Mouse (Mus musculus): ENCODE results near the gene Ptgds. TPM values are rescaled to one million over a fixed set of nuclear protein-coding genes. Genes with fewer than 3 reads are reported as not detected.

Gene Ptgds
- polyA plus RNA-seq, 1 experiment from 2014 or later: 6.1 TPM

DNA sequence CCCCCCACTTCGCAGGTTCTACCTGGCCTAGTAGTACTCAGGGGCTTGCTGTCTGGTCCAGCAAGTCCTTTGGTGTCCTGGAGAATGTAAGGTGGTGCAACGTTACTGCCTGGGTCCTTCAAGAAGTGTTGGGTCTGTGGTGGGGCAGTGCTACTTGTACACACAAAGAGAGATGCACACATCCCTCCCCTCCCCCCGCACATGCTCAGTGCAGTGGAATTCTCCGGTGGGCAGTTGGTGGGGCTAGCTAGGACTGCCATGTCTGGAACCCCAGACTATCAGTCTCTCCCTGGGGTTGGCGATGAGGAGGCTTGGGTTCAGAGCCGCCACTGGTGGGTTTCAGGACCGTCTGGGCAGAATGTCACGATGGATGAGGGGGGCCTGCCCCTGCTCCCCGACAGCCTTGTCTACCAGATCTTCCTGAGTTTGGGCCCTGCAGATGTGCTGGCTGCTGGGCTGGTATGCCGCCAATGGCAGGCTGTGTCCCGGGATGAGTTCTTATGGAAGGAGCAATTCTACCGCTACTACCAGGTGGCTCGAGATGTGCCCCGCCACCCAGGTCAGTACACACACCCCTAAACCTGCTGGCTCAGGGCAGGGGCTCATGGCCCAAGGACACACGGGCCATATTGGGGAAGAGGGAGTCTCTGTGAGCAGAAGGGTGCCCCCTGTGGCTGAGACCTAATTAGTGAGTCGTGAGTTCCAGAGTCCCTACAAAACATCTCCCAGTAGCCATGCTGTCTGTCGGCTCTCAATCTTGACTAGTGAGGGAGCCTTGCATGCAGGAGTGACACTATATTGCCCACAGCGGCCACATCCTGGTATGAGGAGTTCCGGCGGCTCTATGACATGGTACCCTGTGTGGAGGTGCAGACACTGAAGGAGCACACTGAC is 32.0 kb upstream of the Ptgds start, which contains the start of gene C8g:
TSS of gene C8g (minus strand) at position 127 of the 894 bp plus-strand sequence.
- TF ChIP-seq EP300 (IDR thresholded peaks at IDR 0.05) (no peak), CTCF (IDR thresholded peaks at IDR 0.05) (no peak)
- ATAC-seq (no peak), DNase-seq (ENCODE audit: low spot score) (no peak)
- Histone ChIP-seq H3K4me3 (ENCODE audit: low read depth, low read length) (peak within 1 kb of the TSS; percentile 80), H3K4me2 (replicated peaks; ENCODE audit: low read depth, low read length) (peak within 1 kb of the TSS; percentile 85), H3K27me3 (replicated peaks; ENCODE audit: insufficient read depth, low read length) (no peaks in the 10 kb centered on the region), H3K27ac (ENCODE audit: low read length) (peak within 1 kb of the TSS; percentile 70), H3K36me3 (ENCODE audit: insufficient read depth, low read length) (no peaks in the 10 kb centered on the region), H3K4me1 (ENCODE audit: insufficient read depth, low read depth, low read length) (peaks cover 12% of the 10 kb centered on the region; the same call in 1 of the 2 replicates), H3K9ac (replicated peaks; ENCODE audit: low read depth) (peak within 1 kb of the TSS; percentile 98), H3K9me3 (ENCODE audit: low read length) (no peaks in the 10 kb centered on the region)
- WGBS: 70% methylated on average over 20 of the region's 20 CpGs

DNA sequence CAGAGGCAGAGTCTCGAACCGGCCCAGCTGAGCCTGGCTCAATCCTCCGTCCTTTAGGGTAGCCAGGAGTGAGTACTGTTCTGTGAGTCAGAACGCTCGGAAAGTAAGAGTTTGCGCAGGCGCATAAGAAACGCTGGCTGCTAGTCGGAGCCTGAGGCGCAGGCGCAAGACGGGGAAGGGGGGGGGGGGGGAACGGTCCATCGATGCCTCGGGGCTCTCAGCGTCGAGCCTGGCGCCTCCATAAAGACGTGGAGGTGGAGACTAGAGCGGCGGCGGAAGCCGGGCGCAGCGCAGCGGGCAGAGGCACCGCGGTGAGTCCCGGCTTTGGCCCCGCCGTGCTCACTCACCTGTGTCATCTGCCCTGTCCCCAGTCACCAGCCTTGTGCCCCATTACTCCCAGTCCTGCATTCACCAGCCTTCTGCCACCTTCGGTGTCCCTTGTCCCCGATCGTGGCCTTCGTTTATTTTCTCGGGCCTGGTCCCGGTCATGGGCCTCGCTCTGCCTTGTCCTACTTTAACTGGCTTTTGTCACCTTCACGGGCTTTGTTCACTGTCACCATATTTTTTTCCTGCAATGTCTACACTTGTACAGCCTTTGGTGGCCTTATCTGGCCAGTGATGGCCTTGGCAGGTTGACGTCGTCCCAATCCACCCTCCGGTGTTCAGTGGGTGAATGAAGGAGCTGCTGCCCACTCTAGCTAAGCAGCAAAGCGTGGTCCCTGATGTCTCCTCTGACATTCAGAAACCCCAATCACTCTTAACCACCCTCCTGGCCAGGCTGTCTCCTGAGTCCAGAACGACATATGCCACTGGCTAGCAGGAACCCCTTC is 30.9 kb upstream of the Ptgds start, which contains the start of gene Fbxw5:
TSS of gene Fbxw5 (plus strand) at position 175 of the 830 bp plus-strand sequence.
- Histone ChIP-seq H3K9me3 (ENCODE audit: low read length) (no peaks in the 10 kb centered on the region), H3K9ac (replicated peaks; ENCODE audit: low read depth) (peak within 1 kb of the TSS; percentile 98), H3K4me2 (replicated peaks; ENCODE audit: low read depth, low read length) (peak within 1 kb of the TSS; percentile 85), H3K4me1 (ENCODE audit: insufficient read depth, low read depth, low read length) (peaks cover 12% of the 10 kb centered on the region; the same call in 1 of the 2 replicates), H3K27ac (ENCODE audit: low read length) (peak within 1 kb of the TSS; percentile 70), H3K27me3 (replicated peaks; ENCODE audit: insufficient read depth, low read length) (no peaks in the 10 kb centered on the region), H3K4me3 (ENCODE audit: low read depth, low read length) (peak within 1 kb of the TSS; percentile 80), H3K36me3 (ENCODE audit: insufficient read depth, low read length) (no peaks in the 10 kb centered on the region)
- TF ChIP-seq CTCF (IDR thresholded peaks at IDR 0.05) (no peak; the same call in 1 of the 2 replicates), EP300 (IDR thresholded peaks at IDR 0.05) (no peak)
- DNase-seq (ENCODE audit: low spot score) (peak; percentile 98), ATAC-seq (peak; percentile 93)
- WGBS: under 1% methylated on average over 24 of the region's 44 CpGs

DNA sequence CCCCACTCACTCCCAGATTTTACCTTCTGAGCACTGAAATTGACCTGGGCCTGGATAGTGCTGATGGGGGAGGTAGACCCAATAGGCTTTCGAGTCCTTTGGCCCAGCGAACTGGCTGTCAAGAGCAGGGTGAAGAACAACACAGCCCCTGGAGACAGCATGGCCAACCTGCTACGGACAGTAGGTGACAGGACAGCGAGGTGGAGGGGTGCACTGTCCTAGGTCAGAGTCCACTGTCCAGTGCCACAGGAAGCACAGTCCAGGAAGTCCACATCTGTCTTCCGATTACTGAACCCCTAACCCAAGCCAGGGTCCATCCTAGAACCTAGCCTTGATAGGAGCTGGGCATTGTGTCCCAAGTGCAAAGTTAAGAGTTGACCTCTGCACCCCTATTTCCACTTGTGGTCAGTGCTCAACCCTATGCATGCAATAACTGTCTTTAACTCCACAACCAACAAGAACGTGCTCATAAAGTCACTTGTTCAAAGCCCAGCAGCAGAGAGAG is 30.3 kb upstream of the Ptgds start:
- no peaks in the 10 kb centered on the region for H3K9me3 ChIP-seq (ENCODE audit: low read length)
- peak overlapping the region; percentile 29; the same call in 1 of the 2 replicates for H3K9ac ChIP-seq (replicated peaks; ENCODE audit: low read depth)
- no peaks in the 10 kb centered on the region for H3K36me3 ChIP-seq (ENCODE audit: insufficient read depth, low read length)
- H3K4me3 ChIP-seq (ENCODE audit: low read depth, low read length): peak overlapping the region; percentile 80
- H3K27ac ChIP-seq (ENCODE audit: low read length): 0 out of 2 replicates have a peak overlapping the region, but pooled peaks have one; percentile 43
- ATAC-seq (no peak), DNase-seq (ENCODE audit: low spot score) (no peak)
- H3K27me3 ChIP-seq (replicated peaks; ENCODE audit: insufficient read depth, low read length): no peaks in the 10 kb centered on the region
- H3K4me2 ChIP-seq (replicated peaks; ENCODE audit: low read depth, low read length): peak overlapping the region; percentile 57
- 63% methylated on average over 6 of the region's 6 CpGs for WGBS
- peaks cover 12% of the 10 kb centered on the region; the same call in 1 of the 2 replicates for H3K4me1 ChIP-seq (ENCODE audit: insufficient read depth, low read depth, low read length)
- no peak for TF ChIP-seq EP300 (IDR thresholded peaks at IDR 0.05)
- TF ChIP-seq CTCF (IDR thresholded peaks at IDR 0.05): no peak

DNA sequence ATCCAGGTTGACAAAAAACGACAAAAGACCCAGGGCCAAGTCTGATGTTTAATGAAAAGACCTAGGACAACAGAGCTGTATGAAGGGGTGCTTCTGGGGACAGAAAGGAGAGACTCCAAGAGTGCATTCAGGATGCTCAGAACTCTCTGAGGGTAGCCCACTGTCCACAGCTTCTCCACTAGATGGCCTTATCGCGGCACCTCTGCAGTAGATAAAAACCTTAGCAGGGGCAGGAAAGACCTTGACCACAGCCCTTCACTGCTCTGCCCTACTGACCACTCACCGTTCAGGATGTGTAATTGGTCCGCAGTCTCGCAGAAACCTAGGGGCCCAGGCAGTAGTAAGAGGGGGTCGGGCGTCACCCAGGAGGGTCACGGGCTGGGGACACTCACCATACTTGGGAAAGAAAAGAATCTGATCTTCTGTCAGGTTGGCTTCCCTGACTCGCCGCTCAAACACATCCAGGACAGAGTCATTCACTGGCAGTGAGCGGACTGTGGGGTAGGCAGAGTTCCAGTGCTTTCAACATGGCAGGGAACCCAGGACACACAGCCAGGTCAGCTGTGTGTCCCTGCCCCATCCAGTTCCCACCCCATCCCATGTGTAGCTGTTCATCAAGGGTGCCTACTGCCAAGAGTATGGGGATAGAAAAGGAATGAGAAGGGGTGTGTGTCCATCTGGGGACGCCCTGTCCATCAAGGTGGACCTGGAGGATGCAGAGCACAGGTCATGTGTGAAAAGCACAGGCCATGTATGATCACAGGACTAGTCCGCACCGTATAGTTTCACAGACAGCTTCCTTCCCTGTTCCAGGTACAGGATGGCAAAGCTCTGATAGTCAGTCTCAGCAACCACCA is 29.0 kb upstream of the Ptgds start:
- H3K9ac ChIP-seq (replicated peaks; ENCODE audit: low read depth): no peak overlapping the region
- H3K4me1 ChIP-seq (ENCODE audit: insufficient read depth, low read depth, low read length): peaks cover 12% of the 10 kb centered on the region; the same call in 1 of the 2 replicates
- no peak for TF ChIP-seq EP300 (IDR thresholded peaks at IDR 0.05)
- no peak for TF ChIP-seq CTCF (IDR thresholded peaks at IDR 0.05)
- no peaks in the 10 kb centered on the region for H3K36me3 ChIP-seq (ENCODE audit: insufficient read depth, low read length)
- H3K4me3 ChIP-seq (ENCODE audit: low read depth, low read length): no peak overlapping the region
- DNase-seq (ENCODE audit: low spot score) (no peak), ATAC-seq (no peak)
- no peaks in the 10 kb centered on the region for H3K9me3 ChIP-seq (ENCODE audit: low read length)
- H3K4me2 ChIP-seq (replicated peaks; ENCODE audit: low read depth, low read length): no peak overlapping the region
- no peak overlapping the region for H3K27ac ChIP-seq (ENCODE audit: low read length)
- WGBS: 60% methylated on average over 15 of the region's 15 CpGs
- no peaks in the 10 kb centered on the region for H3K27me3 ChIP-seq (replicated peaks; ENCODE audit: insufficient read depth, low read length)

DNA sequence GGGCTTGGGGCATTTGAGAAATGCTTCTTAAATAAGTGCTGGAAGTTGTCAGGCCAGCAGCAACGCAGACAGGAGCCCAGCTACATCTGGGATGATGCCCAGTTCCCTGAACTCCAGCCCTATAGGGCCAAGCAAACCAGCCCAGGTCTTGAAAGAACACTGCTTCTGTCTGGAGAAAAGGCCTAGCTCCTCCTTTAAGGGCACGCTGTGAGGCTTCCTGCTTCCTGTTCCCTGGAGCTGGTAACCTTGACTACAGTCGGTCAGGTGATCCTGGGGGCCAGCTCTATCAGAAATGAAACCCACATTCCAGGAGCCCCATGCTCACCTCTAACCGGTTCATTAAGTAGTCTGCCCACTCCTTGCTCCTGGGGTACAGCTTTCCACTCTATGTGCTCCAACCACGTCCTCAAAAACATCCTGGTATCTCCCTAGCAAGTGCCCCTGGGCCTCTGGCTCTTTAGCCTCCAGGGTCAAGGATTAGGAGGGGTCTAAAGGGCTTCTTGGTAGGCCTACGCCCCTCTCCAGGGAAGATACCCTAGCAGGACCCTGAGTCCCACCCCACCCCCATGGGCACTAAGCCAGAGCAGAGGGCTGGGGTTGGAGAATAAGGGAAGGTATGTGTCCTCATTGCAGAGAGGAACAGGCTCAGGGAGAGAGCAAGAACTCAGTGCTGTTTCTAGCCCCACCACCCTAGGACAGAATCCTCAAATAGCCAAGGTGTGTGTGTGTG is 28.2 kb upstream of the Ptgds start:
- peak overlapping the region; percentile 64 for H3K27ac ChIP-seq (ENCODE audit: low read length)
- no peak overlapping the region for H3K4me2 ChIP-seq (replicated peaks; ENCODE audit: low read depth, low read length)
- no peaks in the 10 kb centered on the region for H3K36me3 ChIP-seq (ENCODE audit: insufficient read depth, low read length)
- no peak for TF ChIP-seq EP300 (IDR thresholded peaks at IDR 0.05)
- no peak for TF ChIP-seq CTCF (IDR thresholded peaks at IDR 0.05)
- WGBS: 34% methylated on average over 6 of the region's 6 CpGs
- H3K27me3 ChIP-seq (replicated peaks; ENCODE audit: insufficient read depth, low read length): no peaks in the 10 kb centered on the region
- no peaks in the 10 kb centered on the region for H3K9me3 ChIP-seq (ENCODE audit: low read length)
- no peak overlapping the region for H3K4me3 ChIP-seq (ENCODE audit: low read depth, low read length)
- peaks cover 12% of the 10 kb centered on the region; the same call in 1 of the 2 replicates for H3K4me1 ChIP-seq (ENCODE audit: insufficient read depth, low read depth, low read length)
- DNase-seq (ENCODE audit: low spot score) (peak; percentile 62), ATAC-seq (peak; percentile 32)
- no peak overlapping the region for H3K9ac ChIP-seq (replicated peaks; ENCODE audit: low read depth)

Measured in lung, postnatal 0 days (tissue).